Mouse (Mus musculus) urinary bladder, postnatal 10 days (tissue): ENCODE data around the gene Ncoa1.
A peak's percentile ranks its signal among the peaks of the same experiment; 100 is the strongest.

Experiments
- DNase-seq: peaks from one replicate; pipeline ENCODE4 v3.0.0; 2022; ENCODE audit warnings: low spot score

Ncoa1 gene

DNA sequence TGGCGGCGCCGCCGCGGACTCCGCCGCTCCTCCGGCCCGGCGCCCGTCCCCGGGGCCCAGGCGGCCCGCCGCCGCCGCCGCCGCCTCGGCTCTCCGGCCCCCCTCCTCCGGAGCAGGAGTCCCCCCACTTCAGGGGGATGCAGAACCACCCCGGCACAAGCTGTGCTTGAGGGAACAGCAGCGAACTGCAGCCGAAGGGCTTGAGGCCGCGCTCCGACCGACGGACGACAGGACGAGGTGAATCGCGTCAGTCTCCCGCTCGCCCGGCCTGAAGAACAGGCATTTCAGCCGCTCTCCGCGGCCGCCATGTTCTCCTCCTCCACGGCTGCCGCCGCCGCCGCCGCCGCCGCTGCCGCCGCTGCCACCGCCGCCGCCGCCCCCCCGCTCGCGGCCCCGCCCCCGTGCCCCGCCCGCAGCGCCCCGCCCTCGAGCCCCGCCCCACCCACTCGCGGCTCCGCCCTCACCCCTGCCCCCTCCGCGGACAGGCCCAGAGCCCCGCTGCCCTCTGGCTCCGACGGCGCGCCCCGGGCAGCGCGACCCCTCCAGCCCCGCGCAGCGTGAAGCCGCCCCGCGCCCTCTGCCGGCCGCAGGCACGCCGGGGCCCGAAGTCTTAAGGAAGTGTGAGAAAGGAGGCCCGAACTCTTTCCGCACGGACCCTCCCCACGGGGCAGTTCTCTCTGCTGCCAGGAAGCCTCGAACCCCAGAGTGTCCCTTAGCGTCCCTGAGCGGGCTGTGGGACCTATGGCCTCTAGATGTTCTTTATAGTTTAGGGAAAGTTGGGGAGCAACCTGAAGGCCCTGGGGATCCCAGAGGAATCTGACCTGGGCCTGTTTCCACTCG lies at the start of gene Ncoa1:
TSS of gene Ncoa1 (minus strand) at position 351 of the 840 bp plus-strand sequence.
- peak; percentile 32 for DNase-seq

DNA sequence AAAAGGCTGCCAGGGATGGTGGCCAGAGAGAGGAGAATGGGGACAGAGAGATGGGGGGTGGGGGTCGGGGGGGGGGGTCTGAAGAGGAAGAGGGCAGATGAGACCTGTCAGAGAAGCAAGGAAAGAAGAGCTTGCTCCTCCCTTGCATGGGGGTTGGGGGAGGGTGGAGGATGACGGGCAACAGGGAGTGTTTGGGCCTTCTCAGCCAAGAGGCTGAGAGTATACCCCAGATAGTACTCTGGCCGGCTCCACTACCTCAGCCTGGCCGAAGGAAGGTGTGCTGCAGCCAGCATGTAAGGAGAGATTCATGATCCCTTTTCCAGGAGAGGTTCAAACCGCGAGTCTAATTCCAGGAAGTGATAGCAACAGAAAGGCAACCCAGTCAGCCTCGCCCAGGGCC lies 47.6 kb upstream of the Ncoa1 start:
- DNase-seq, result no peak

DNA sequence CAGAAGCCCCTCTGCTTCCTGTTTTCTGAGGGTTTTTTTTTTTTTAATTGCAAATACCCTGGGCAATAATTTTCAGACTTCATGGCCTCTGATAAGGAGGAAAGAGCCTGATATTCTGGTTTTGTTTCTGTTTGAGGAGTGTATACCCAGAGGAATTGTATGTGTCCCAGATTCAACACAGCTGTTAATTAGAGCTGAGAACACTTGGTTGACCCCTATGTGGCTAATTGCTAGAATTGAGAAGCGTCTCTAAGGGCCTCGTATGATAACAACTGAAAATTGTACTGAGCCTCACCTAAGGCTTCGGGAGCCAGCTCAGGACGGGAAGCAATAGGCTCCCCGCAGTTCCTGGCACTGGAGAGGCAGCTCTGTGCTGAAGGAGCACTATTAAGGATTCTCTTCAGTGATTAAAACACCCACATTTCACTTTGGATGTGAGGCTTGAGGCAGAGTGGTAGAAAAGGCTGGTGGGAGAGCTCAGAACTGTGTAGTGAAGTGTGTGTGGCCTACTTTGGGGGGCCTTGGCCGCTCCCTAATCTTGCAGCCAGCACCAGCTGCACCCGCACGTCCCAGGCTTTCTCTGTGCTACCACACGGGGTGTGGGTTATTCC lies 46.8 kb upstream of the Ncoa1 start:
- no peak for DNase-seq

DNA sequence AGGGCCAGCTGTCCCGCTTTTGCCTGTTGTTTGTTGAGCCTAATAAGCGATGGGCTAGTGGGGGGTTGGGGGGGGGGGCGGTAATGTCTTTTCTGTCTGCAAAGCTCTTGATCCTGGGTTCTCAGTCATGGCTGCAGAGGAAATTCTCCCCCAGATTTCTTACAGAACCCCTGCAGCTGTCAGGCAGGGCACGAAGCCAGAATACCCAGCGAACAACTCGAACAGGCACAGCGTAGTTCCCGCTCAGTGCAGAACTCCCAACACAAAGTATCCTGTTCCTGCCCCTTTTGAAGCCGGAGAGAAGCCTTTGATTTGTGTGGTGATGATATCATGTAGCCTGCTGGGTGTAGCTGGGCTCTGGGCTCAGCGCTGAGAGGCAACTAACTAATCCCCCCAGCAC lies 46.2 kb upstream of the Ncoa1 start:
- DNase-seq, result no peak

DNA sequence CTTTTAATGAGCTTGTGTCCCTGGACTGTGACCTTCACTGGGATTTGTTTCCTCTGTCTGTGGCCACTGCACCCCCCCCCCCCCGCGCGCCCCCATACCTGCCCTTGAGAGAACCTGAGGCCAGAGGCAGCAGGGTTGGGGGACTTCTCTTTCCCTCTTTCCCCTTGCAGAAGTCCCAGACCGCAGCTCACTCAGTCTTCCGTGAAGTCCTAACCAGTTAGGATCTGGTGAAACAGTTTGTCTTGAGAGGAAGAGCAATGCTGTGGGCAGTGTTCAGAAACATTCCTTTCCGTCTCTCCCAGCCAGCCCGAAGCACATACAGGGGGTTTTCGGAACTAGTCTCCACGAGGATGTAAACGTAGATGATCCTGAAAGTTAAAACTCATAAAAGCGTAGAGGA lies 42.0 kb upstream of the Ncoa1 start:
- no peak for DNase-seq

DNA sequence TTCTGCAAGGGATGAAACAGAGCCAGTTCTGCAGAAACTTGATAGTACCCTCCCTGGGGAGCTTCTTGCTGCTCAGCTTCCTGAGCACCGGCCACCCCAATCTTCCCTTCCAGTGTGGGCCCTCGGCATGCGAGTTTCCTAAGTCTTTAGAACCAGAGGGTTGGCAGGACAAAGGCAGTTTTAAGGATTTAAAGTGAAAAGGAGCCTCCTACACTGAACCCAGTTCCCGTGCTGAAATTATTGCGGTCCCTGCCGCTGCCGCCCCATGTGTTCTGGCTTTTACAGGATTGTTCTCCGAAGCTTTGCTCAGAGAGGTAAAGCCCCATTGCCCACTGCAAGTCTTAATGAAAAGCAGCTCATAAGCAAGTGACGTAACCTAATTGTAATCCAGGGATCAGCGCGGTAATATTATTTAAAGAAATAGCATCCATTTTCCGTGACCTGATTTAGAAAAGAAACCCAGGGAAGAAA lies 32.6 kb upstream of the Ncoa1 start:
- DNase-seq, result no peak

DNA sequence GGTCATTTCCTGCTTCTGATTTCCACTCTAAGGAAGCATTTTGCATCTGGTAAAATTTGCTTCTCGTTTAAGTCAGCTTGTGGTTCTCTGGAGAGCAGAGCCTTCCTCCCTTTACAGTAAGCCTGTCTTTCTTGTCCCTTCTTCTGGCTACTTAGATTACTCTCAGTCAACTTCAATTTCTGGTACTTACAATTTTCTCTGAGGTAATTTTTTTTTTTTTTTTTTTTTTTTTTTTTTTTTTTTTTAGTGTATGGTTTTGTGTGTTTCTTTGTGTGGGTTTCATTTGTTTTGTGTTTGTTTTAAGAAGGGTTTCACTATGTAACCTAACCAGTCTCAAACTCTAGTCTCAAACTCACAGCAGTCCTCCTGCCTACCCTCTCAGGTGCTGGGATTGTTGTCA lies 31.2 kb upstream of the Ncoa1 start:
- DNase-seq, result no peak

DNA sequence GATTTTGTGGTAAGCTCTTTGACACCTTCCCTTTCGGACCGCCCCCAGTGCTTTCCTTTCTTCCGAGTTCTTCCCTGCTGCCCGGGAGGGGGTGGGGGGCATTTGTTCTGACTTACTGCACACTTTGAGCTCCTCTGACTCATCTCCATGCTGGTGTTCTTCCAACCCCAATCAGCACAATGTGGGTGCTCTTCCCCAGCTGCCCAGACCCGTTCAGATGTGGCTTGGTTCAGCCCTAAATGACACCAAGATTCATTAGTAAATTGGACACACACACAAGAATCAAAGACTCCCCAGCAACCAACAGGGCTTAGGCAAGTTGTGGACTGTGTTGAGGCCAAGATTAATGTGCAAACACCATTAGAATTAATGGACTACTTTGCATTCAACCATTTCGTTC lies 30.5 kb upstream of the Ncoa1 start:
- DNase-seq, result no peak

DNA sequence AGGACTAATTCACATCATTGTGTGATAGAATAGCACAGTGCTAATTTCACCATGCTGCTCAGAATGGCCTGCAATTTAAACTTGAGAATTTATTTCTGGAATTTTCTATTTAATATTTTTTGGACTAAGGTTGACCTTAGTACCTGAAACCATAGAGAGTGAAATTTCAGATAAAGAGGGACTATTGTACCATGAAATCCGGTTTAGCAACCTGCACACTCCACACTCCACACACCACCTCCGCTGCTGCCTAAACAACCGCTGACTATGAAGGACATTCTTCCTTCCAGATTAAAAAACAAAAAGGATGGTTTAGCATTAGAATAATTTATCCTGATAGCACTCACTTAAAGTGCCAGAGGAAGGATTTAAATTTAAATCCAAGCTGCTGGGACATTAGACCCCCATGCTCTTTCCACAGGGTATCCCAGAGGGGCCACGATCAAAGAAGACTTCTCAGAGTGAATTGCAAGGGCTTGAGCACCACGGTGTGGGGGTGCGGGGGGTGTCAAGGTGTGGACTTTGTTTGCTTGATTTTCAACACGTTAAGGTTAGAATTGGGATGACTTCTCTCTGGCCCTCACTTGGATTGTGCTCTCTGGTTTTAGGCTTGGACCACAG lies 29.9 kb upstream of the Ncoa1 start:
- no peak for DNase-seq

DNA sequence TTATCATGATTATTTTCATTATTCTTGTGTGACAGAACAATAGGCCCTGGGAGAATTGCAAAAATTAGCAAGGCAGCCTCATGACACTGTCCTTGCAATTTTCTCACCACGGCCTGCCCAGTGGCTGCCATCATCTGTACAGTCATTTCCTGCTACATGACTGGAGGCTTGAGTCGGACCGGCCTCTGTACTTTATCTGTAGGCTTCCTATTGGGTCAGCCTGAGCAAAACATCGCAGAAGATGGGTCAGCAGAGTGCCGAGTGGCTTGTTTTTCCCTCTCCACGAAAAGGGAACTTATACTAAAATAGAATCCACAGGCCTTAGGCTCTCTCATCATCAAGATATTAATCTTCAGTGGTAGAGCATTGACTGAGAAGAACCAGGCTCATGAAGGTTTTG lies 28.3 kb upstream of the Ncoa1 start:
- DNase-seq, result no peak

DNA sequence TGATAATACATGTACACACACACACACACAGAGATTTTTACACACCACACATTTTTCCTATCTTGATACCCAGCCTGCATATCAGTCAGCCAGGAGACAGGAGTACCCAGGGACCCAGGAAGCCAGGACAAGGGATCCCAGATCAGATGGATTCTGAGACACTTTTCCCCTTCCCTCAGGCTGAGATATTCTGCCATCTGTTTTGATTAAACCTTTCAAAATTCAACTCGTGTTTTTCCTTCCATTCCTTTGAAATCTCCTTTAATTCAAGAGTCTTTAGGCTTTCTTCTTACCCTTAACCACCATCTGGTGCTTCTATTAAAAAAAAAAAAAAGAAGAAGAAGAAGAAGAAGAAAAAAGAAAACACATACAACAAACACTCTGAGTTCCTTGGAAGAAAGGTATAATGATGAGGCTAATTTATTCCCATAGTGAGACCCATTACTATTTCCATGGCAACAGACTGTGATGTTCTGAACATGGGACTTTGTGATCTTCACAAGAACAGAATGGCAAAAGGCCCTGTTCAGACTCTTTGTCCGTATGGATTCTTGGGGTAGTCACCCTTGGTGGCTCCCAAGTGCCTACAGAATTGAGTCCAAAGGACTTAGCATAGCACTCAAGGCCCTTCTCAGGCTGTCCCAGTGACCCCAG lies 26.8 kb upstream of the Ncoa1 start:
- DNase-seq, result no peak

DNA sequence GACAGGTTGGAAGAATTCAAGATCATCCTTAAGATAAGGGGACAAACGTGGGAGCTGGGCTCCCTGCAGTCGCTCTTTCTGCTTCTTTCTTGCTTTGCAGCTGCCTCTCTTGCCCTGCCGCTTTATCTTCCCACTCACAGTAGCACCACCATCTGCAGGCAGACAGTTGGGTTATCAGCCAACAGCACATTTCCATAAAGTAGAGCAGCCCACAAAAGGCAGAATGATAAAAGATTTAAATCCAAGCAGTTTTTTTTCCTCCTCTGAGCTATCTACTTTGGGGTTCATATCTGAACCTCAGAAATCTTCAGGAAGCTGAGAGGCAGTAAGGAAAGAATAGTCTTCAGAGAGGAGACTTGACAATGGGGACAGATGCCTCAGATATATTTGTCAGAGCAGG lies 24.9 kb upstream of the Ncoa1 start:
- no peak for DNase-seq

DNA sequence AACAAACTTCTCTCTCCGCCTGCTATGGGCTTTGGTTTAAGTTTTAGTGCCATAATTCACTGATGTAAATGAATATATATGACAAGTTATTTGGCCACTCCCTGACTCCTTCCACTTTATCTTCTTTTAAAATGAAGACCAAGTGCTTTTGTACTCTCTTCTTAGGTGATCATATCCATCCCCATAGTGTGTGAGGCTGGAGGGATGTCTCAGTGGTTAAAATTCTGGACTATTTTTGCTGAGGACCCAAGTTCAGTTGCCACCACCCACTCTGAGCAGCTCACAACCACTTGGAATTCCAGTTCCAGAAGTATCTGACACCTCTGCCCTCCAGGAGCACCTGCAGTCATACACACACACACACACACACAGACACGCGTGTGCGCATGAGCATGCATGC lies 23.5 kb upstream of the Ncoa1 start:
- no peak for DNase-seq

DNA sequence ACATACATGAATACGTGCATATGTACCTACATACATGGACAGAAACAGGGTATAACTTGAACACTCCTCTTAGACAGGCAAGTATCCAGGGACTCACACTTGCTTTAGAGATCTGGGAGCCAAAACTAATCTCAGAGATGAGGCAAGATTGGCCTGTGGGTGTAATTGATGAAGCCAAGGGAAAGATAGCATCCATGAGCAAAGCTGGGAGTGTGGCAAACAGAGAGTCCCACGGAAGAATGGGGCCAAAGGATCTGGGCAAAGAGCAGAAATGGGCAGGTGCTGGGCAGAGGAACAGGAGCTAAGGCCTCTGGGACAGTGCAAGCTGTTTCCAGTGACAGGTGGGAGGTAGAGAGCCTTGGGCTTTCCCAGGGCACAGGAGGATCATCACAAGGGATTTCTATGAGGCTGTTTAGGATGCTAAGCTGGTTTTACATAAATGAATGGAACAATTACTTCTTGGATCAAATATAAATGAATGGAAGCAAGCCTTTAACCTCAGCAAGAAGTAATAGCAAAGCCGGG lies 22.7 kb upstream of the Ncoa1 start:
- DNase-seq, result no peak

DNA sequence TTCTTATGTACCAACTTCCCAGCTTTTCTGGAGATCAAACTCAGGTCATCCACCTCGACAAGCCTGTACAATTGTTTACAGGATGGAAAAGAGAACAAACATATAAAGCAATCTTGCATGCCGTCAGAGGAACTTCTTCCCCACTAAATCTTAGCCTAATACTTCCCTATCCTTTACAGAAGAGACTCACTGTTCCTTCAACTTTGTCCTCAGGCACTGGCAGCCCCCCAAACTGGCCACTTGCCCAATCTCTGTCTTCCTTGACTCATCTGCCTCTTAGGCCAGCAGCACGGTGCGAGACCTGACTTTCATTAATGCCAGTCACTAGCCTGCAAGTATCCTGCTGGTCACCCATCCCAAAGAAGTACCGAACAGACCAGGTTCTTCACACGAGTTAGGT lies 11.4 kb upstream of the Ncoa1 start:
- no peak for DNase-seq

DNA sequence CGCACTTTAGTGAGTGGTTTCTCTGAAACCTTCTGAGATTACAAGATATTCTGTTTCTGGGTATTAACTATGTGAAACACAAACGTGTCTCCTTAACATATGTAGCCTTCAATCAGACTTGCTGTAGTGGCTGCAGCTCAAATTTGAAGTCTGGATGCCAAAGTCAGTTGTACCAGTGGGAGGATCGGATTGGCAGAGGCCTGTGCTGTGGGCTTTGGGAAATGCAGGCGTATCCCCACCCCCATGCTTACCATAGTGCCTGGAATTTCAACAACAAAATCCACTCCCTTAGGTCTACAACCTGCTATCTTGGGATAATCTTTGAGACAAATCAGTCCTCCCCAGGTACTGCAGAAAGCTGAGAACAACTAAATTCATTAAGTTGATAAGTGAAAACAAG lies 6.4 kb upstream of the Ncoa1 start:
- DNase-seq, result no peak

DNA sequence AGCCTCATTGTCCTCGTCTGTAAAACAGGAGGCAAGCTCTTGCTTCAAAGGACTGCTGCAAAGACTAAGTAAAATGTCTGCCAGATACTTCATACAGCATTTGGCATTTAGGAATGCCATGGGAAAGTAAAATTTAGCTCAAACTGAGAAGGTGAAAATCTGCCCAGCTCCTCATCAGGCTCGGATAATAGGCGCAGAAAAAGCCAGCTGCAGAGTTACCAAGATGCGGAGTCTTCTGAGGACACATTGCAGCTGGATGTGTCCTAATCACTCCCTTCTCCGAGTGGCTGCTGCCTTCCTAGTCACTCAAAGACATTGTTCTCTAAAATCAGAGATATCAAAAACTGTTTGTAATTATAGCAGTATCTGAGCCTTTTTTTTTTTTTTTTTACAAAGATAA lies 4.7 kb upstream of the Ncoa1 start:
- DNase-seq, result no peak

DNA sequence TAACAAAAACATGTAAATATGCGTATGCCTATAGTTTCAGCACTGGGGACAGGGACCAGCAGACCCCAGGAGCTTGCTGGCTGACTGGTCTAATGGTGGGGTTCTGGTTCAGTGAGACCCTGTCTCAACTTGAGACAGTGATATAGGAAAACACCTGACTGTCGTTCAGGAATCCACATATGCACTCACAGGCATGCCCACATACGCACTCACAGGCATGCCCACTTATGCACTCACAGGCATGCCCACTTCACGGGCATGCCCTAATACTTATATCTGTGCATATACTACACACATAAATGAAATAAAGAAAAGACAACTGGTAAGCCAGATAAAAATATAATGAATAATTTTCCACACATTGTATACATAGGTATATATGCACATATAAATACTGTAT lies 3.3 kb upstream of the Ncoa1 start:
- DNase-seq, result no peak

DNA sequence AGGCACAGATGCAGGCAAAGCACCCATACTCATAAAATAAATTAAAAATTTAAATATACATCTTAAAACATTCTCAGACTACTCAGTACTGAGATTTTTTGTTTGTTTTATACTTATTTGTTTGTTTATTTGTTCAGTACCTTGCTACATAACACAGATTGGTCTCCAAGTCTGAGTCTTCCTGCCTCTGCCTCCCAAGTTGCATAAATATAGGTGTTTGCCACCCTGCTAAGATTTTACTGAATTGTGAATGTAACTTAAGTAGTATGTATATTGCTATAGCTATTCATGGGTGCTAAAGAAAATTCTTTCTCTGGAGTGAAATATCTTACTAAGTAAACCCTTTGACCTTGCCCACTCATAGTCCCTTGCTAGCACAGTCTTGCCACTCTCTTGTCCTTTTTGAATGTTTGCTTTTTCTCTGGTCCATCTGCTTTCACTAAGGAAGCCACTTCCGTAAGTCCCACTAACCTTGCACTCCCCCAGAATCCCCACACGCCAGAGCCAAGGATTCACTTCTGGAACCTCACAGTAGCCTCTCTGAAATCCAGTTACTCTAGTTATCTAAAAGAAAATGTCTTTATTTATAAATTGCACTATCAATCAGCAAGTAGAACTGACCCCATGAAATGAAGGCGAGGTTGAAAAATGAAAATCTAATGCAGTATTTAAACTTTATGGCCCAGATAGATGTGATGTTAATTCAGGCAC lies 2.3 kb upstream of the Ncoa1 start:
- no peak for DNase-seq

DNA sequence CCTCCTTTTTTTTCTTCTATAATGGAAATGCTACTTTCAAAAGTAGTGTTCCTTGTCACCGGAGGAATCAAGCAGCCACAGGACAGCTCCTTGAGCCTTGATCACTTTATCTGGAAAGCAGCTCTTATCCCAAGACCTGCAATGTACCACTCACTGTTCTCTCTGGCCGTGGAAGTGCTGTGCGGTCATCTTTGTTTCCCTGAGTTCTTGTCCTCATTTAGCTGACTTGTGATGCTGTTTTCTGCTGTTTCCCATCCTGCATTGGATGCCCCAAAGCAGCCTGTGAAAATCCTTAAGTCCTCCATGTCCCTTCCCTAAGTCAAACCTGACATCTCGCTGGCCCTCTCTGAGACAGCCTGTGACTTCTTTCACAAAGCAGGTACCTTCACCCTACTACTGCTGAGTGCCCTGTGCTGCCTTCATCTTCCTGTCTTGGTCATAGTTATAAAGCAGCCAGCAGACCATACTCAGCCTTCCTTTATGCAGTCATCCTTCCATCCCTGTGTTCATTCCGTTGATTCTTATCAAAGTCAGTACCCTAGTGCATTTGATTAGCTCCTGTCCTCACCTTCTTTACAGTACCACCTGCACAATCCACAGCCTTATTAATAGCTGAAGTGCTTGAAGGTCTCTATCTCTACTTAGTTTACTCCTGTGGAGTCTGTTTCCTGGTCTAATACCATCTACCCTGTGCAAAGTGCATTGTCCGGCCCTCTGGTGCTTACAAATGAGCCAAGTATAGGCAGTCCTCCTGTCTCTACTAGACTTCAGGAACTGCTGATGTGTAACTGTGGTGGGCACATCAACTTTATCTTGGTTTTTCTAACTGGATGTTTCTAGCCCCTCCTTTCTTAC lies 1.2 kb upstream of the Ncoa1 start:
- DNase-seq, result no peak

DNA sequence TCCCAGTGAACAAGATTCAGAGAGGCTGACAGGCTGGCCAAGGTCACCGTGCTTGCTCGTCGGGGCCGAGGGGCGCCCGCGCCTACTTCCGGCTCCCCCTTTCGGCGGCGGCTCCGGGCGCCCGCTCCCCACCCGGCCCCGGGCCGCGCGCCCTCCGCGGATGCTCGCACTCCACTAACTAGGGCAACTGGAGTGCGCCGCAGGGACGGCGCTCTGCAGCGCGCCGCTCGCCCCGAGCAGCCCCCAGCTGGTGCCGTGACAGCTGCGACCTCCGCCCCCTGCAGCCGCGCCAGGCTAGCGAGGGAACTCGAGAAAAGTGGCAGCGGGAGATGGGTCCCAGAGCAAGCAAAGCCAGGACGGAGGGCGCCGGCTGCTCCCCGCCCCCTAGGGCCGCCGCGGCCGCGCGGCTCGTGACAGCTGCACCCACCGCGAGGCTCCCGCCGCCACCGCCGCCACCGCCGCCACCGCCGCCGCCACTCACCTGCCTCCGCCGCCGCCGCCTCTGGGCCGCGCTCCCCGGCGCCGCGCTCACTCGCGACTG lies 621 bp downstream of the Ncoa1 start:
- DNase-seq, result no peak
